Mouse (Mus musculus): ENCODE data around the gene Serpina9. TPM values are rescaled to one million over a fixed set of nuclear protein-coding genes. Genes with fewer than 3 reads are reported as not detected.
A peak's percentile ranks its signal among the peaks of the same experiment; 100 is the strongest.

The Serpina9 gene
- under 1 TPM in 3 of 4 experiments, not detected in 1; 0.08 to 0.11 (median 0.09) TPM for total RNA-seq (2022)

DNA sequence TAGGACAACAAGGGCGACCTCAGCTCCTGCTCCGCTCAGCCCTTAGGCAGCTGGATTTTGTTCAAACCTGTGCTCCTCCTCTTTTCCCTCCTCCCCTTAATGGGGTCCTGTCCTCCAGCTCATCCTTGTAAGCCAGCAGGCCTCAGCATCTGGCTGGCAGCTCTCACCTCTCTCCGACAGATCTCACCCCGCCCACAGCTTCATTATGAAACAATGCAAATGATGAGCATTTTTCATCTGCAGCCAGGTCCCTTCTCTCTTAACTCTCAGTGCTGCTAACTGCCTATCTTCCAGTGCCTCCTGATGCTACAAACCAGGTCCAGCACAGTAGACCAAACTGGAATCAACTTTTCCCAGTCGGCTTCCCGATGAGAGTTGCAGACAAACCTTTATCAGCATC lies at the start of gene Serpina9:
Gene Serpina9 (minus strand): TSS at position 136 of the 400 bp plus-strand sequence.
- no peak for DNase-seq (ENCODE audit: low spot score)

DNA sequence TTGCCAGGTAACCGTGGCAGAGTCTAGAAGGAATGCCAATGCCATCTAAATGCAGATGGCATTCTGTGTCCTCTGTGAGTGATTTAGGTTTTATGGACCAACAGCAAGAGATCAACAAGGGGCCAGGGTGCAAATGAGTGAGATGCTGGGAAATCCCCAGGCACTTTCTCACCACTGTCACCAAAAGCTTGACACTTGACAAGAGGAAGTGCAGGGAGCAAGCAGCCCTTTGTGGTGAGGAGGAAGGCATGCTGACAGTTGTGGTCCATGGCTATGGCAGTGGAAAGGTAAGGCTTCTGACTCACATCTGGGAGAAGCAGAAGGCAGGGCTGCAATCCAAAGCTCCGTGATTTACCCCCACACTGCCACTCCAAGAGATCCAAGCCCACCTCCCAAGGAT lies 48.3 kb upstream of the Serpina9 start:
- no peak for DNase-seq (ENCODE audit: low spot score)

DNA sequence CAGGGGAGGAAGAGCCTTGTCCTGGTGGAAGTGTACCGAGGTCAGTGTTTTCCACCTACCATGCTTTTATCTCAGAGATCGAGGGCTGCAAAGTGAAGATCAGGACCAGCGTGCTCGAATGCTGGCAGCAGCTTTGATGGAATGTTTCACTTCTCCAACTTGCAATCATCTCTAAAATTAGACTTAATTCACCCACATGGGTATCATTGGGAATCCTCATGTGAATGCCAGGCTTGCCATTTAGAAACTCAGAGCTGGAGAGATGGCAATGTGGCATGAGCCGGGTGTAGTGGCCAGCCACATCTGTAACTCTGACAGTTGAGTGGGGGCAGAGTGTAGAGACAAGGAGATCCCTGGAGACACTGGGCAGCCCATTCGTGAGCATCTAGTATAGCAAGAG lies 46.6 kb upstream of the Serpina9 start:
- DNase-seq (ENCODE audit: low spot score), result no peak

DNA sequence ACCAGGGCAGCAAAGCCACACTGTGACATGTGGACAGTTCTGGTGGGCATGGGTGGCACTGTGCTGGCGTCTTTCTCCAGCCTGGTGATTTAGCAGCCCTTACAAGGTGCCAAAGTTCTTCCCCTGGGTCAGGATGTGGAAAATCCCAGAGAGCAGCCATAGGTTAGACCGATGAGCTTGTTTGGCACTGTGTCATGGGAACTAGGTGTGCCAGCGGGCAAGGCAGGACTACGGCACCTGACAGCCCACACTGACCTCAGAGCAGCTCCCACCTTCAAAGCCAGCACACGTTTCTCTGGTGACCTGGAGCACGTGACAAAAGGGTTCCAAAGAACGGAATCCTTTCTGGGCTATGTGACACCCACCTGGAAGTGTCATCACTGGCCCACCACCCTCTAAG lies 44.0 kb upstream of the Serpina9 start:
- DNase-seq (ENCODE audit: low spot score), result no peak

DNA sequence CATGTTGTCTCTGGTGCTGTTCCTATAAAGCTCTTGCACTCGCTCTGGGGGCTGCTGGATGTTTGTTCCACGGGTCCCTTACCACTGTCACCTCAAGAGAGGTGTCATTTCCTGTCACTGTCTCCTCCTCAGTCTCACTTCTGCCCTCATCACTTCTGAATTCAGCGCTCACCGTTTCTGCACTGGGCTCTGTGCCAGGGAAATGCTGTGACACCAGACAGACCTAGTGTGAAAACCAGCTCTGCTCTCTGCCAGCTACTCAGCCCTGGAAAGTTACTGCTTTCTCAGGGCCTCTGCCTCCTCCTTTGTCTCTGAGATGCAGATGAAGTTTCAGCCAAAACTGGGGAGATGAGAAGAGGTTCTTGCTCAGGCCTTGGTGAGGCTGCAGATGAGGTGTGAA lies 43.5 kb upstream of the Serpina9 start:
- DNase-seq (ENCODE audit: low spot score), result no peak

DNA sequence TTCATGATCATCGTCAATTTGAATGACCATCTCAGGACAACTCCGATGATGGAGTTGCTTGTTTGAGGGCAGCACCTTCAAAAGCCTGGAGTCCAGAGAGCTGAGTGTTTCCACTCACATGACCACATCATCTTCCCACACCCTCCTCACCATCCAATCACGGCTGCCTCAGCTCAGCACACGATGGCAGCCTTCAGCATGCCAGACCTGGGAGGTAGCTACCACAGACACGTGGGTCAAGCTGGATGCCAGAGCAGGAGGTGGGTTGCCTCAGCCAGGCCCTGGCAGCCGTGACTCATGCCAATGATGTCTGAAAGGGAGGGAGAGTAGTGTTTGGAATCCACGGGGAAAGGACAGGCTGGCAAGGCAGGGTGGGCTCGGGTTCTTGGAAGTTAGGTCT lies 42.2 kb upstream of the Serpina9 start:
- DNase-seq (ENCODE audit: low spot score), result no peak

DNA sequence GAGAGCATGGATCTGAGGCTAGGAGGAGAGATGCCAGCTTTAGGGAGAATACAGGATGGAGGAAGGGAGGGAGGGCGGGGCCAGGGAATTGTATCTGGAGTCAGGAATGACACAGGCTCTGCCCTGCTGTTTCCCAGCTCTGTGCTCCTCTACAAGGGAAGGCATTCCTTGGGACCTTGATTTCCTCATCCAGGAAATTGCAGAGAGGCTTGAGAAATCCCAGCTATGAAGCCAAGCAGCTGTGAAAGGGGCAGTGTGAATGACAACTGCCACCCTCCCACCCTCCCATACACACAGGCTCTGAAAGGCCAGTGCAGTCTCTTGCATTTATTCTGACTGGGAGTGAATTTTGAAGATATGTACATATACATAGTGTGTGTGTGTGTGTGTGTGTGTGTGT lies 40.4 kb upstream of the Serpina9 start:
- no peak for DNase-seq (ENCODE audit: low spot score)

DNA sequence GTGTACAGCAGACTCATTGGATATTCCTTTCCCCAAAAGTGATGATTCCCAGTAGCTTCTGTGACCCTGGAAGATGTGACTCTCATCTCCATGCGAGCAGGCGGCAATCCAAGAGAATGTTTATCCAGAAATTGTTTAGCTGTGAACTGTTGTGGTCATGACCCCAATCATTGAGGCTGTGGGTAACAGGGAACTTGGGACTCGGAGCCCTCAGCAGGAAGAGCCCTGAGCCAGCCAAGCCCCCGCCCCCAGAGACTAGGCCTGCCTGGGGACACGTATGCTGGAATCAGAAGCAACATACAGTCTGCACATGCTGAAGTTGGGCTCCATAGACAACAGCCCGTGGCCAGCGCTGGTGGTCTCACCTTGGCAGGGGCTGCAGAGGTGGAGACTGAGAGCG lies 32.2 kb upstream of the Serpina9 start:
- DNase-seq (ENCODE audit: low spot score), result no peak

DNA sequence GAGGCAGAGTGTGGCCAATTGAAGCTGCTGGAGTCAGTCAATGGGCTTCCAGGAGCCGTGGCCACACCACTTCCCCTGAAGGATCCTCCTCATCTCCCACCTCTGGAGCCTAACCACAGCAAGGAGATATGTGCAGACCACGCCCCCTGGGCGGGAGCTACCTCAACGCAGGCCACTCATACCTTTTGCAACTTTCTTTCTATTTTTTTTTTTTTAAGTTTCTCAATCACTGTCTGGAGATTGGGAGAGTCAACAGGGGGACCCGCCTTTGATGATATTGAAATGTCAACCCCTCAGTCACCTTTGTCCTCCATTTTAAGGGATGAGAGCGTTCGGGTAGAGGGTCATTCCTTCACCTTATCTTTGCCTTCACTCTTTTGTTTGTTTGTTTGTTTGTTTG lies 30.8 kb upstream of the Serpina9 start, which contains the start of gene Serpina12:
Gene Serpina12 (minus strand): TSS at position 101 of the 400 bp plus-strand sequence.
- DNase-seq (ENCODE audit: low spot score), result no peak

DNA sequence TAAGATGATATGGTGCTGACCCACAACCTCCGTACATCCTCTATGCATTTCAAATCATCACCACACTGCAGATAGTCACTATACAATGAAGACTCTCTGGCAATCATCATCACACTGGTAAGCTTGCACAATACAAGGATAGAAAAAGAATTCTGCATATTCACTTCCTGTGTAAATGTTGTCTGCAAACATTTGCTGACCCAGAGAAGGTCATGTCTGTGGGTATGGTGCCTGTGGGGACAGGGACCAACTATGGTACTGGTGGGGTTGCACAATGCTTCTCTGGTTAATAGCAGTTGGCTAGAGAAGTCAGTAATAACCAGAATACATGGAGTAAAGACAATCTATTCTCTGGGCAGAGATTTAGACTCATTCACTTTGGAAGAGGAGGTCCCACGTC lies 29.2 kb upstream of the Serpina9 start:
- DNase-seq (ENCODE audit: low spot score), result no peak

DNA sequence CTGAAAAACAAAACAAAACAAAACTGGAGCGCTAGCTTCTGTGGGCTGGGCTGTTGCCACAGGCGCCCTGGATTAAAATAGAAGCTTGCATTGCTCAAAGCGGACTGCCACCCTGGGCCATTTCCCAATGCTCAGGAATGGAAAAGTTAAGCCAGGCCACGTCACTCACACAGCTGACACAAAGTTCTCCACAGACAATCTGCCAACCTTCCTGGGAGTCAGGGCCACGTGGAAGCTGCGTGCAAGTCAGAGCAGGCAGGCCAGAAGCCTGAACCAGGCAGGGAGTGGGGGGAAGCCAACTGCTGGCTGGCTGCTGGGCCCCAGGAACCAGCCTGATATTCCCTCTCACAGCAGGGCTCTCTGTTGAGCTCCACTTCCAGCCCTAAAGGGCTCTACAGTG lies 27.8 kb upstream of the Serpina9 start:
- DNase-seq (ENCODE audit: low spot score), result peak; percentile 77

DNA sequence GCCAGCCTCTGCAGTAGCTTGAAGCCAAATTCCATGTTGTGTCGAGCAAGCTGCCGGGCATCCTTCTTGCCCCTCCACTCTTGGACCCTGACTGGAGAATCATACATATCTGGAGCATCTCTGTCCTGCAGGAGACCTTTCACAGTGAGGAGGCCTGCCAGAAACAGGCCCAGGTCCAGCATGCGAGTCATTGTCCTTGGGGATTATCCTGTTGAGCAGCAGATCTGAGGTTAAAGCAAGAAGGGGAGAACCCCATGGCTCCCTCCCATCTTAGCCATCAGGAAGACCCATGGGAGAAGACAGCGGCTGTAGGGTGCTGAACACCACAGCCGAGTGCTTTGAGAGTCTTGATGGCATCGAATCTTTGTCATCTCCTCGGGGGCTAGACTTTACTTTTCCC lies 24.6 kb upstream of the Serpina9 start:
- DNase-seq (ENCODE audit: low spot score), result no peak

DNA sequence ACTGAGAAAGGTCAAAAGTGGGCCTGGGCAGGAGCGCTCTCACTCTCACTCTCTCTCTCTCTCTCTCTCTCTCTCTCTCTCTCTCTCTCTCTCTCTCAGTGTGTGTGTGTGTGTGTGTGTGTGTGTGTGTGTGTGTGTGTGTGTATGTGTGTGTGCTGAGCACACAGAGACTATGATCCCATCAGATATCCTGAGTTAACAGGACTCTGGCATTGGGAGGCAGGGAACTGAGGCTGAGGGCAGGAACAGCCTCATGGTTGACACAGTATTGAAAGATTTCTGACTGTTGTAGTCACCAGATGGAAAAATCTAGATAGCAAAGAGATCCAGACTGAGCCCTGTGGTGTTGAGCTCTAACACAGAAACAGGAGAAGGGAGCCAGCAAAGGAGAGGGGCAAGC lies 20.2 kb upstream of the Serpina9 start:
- no peak for DNase-seq (ENCODE audit: low spot score)

DNA sequence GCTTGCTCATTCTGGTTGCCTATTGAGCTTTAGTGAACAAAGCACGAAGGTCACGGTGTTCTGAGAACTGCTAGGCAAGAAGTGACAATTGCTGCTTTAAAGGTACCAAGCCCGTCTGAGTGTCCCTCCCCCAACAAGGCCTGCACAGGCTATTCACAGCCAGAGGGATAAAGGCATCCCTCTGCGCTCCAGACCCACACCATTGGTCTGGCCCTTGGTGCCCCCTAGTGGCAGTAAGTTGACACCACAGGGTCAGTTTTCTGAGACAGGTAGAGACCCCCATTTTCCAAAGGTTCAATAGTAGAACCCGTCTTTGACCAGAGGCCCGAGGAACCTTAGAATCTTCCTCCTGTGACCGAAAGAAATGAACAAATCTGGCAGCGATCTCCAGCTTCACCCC lies 16.4 kb upstream of the Serpina9 start:
- peak; percentile 28 for DNase-seq (ENCODE audit: low spot score)

DNA sequence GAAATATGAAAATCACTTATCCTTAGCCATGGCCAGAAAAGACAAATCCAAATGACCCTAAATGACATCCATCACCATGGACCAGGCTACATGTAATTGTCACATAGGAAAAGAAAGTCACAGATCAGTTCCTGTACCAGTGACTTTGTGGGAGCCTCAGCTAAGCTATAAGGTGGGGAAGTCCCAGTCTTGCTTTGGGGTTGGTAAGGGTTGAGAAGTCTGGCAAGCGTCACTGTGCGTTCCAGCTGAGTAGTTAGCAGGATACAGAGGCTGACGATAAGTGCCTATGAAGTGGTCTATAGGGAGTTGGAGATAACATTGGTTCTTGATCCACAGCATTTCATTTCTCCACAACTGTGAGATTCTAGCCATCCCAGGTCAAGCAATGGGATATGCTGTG lies 1.7 kb upstream of the Serpina9 start:
- DNase-seq (ENCODE audit: low spot score), result no peak

DNA sequence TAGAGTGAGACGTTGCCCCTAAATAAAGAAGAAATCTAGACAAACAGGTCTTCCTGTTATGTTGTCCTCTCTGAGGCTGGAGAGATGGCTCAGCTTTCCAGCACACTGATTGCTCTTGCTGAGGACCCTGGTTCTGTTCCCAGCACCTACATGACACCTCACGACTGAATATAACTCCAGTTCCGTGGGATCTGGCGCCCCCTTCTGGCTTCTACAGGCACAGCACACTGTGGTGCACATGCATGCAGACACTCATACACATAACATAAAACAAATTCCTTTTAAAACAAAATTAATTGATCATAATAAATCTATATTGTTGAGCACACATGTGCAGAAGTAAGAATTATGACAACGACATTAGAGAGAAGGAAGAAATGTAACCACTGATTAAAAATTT lies 8.9 kb downstream of the Serpina9 start:
- DNase-seq (ENCODE audit: low spot score), result no peak

DNA sequence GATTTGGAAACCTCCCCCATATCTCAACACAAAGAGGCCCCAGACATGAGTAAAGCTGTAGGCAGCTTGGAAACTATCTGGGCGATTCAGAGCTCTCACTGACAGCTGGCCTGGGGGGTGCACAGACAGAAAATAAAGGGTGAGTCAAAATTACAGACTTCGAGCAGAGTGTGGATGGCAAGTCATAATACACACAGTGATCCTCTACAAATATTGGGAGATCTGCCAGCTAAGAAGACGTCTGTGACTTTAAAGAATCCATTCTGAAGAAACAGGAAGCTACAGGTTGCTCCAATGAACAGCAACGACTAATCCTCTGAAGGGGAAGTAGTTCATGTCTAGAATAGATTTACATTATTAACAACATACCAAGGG lies 10.3 kb downstream of the Serpina9 start:
- no peak for DNase-seq (ENCODE audit: low spot score)

DNA sequence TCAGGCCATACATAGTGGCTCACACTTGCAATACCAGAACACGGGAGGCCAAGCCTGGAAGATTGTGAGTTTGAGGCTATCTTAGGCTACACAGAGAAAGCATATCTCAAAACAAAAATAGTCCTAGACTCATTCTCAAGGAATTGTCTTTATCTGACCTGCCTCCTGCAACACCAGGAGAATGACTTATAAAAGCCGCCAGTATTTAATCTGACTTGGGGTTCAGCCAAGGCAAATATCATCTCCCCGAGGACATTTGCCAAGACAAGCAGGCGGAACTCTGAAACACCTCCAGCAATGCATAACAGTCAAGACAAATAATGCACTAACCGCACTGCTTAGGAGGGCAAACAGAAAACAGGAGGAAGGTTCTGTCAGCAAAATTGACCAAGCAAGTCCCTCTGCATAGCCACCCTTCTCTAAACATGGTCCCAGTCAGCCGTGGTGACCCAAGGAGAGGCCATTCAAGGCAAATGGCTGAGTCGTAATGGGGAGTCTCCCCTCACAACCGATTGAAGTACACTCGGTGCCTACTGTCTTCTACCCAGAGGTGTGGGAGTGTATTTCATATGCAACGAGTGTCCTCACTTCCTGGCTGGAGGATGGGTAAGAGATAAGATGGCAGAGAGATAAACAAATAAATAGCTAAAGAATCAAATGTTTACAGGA lies 10.9 kb downstream of the Serpina9 start:
- DNase-seq (ENCODE audit: low spot score), result peak; percentile 74

DNA sequence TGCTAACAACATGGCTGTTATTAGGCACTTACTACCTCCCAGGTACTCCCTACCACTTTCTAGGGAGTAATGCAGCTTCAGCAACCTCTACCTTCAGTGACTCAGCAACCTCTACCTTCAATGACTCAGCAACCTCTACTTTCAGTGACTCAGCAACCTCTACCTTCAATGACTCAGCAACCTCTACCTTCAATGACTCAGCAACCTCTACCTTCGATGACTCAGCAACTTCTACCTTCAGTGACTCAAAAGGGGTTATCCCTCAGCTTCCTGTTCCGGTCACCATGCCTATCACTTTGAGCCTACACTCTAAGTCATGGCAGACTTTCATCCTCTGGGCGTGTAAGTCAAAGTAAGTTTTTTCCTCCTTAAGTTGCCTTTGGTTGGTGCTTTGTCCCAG lies 13.0 kb downstream of the Serpina9 start:
- DNase-seq (ENCODE audit: low spot score), result no peak

DNA sequence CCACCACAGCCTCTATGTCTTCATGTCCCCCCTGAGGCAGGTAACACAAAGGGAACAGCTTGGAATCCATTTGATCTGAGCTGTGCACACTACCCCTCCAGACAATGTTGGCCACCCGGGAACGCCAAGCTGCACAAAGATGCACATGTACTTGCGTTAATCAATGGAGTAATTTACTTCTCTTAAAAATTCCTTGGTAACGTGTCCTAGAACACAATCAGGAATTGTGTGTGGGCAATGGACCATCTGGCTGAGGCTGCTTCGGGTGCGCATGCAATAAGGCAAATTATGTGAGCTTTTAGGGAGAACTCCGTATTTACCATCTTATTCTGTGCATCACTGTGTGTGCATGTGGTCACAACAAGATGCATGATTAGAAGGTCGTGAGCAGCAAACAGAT lies 13.9 kb downstream of the Serpina9 start:
- no peak for DNase-seq (ENCODE audit: low spot score)

DNA sequence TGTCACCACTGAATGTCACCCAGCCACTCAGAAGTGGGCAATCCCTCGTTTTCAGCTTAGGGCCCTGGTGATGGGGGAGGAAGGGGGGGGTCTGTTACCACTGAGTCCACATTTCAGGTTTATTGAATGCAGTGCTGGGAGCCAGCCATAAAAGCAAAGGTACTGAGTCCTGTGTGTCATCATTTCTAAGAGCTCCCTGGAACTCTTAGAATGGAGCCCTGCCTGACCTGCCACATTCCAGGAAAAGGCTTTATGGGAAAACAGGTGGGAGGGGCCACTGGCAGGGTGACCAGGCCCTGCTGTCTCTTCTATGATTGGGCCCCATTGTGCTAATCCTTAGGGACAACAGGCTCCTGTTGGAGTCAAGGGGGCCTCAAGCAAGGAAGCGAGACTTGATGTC lies 17.0 kb downstream of the Serpina9 start:
- DNase-seq (ENCODE audit: low spot score), result no peak

DNA sequence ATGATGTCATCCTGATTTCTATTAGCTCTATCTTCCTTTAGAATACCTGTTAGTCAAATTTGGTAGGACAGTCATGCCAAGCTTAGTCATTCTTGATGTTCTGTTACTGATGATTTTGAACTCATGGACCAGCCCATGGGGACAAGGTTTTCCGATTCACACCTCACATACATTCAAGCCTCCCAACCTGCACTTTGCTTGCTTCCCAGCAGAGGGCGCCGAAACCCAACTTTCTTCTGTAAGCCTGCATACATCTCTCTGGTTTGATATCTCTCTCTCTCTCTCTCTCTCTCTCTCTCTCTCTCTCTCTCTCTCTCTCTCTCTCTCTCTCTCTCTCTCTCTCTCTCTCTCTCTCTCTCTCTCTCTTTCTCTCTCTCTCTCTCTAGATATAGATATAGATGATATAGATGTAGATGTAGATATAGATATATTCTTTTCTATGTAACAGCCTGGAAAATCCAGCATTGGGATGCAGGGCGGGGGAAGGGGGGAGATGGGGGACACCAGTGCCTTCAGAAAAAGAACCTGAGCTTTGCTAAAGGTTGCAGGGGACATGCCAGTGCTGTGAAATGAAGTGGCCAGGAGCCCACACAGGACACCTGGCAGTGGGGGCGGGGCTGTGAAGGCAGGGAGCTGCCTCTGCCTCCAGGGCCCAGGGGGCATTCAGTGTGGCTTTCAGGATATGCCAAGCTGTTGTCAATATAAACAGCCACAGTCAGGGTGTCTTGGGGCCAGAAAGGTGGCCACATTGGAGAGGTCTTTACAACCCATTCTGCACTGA lies 18.1 kb downstream of the Serpina9 start:
- peak; percentile 65 for DNase-seq (ENCODE audit: low spot score)

DNA sequence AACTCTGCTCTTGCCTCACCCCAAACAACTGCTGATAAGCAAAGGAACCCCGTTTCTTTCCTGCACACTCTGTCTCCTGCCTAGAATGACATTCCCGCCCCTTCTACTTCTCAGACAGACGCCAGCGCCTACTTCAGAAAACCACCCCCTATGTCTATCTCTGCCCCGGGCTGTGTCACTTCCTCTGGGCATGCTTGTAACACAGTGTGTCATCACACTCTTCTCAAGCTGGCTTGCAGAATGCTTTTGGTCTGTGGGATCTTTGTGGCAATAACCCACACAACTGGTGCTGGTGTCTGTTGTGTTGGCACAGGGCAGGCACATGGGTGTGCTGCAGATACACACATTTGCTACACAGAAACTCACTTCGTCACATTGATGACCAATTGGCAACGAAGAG lies 20.6 kb downstream of the Serpina9 start:
- DNase-seq (ENCODE audit: low spot score), result no peak
